Mouse (Mus musculus) midbrain, embryonic 14.5 days (tissue): Measurements from ENCODE around the gene Sytl1. TPM values are rescaled to one million over a fixed set of nuclear protein-coding genes. Genes with fewer than 3 reads are reported as not detected.

Experiments used
- ATAC-seq: fragments of 200-750 bp; cut with Nextera tagmentation; 2 replicates; pipeline ENCODE4 v1.8.0; 2017; ENCODE audit warnings: moderate number of reproducible peaks, moderate library complexity; ENCODE audit not compliant: low FRiP score, low TSS enrichment
- DNase-seq: peaks from one replicate; pipeline ENCODE4 v3.0.0-alpha.2; 2015
- H3K27ac ChIP-seq: fragments of 300-500 bp; sonication (generic); replicated peaks from 2 replicates; pipeline ENCODE4 v1.5.1; 2014; ENCODE audit warnings: mild to moderate bottlenecking, low read depth, low read length, moderate library complexity
- H3K27me3 ChIP-seq: fragments of 300-500 bp; sonication (generic); 2 replicates; pipeline ENCODE4 v1.6.1; 2014; ENCODE audit warnings: low read length, control low read depth, mixed read lengths; ENCODE audit not compliant: control insufficient read depth, insufficient read depth
- H3K36me3 ChIP-seq: fragments of 300-500 bp; sonication (generic); 2 replicates; pipeline ENCODE4 v1.6.1; 2014; ENCODE audit warnings: low read length, control low read depth; ENCODE audit not compliant: control insufficient read depth, insufficient read depth
- H3K4me1 ChIP-seq: fragments of 300-500 bp; sonication (generic); 2 replicates; pipeline ENCODE4 v1.6.1; 2014; ENCODE audit warnings: mild to moderate bottlenecking, antibody characterized with exemption, low read length, control low read depth; ENCODE audit not compliant: control insufficient read depth, insufficient read depth
- H3K4me2 ChIP-seq: fragments of 300-500 bp; sonication (generic); 2 replicates; pipeline ENCODE4 v1.6.1; 2014; ENCODE audit warnings: mild to moderate bottlenecking, low read length, moderate library complexity
- H3K4me3 ChIP-seq: fragments of 300-500 bp; sonication (generic); replicated peaks from 2 replicates; pipeline ENCODE4 v1.5.1; 2014; ENCODE audit warnings: low read depth, low read length
- H3K9ac ChIP-seq: fragments of 300-500 bp; sonication (generic); replicated peaks from 2 replicates; pipeline ENCODE4 v1.6.1; 2014; ENCODE audit warnings: mild to moderate bottlenecking, low read length, moderate library complexity
- H3K9me3 ChIP-seq: fragments of 300-500 bp; sonication (generic); 2 replicates; pipeline ENCODE4 v1.6.1; 2016; ENCODE audit warnings: low read length, control low read depth, mixed read lengths; ENCODE audit not compliant: control insufficient read depth
- WGBS: fragments of 180-500 bp; shearing (Covaris S2); extraction: QIAGEN DNeasy Blood & Tissue Kit; methylation state at CpG from one replicate; pipeline ENCODE4 v1.1.7; 2014; 5-methylcytosine and 5-hydroxymethylcytosine counted together
- polyA plus RNA-seq: library from polyadenylated mRNA; unstranded; fragments of >200 nt; fragmentation: Nextera tagmentation; extraction: Ambion mirVana; gene quantifications from 2 replicates; pipeline ENCODE4 v1.2.1, GENCODE M21; 2014

Gene Sytl1
- 0.25 and 0.31 TPM in 2 replicates for polyA plus RNA-seq

GRCm38 (mm10) chr4:133262882-133263281 is at the start of gene Sytl1:
Gene Sytl1 (minus strand): TSS chr4:133263113.
- WGBS = 38% methylated on average over 7 of the region's 7 CpGs
- H3K4me1 ChIP-seq = no peaks in the 10 kb centered on the region
- no peak for DNase-seq
- no peak for ATAC-seq
- no peak within 1 kb of the TSS for H3K9ac ChIP-seq
- H3K36me3 ChIP-seq = peaks cover 37% of the 10 kb centered on the region
- H3K27me3 ChIP-seq = no peaks in the 10 kb centered on the region
- no peak within 1 kb of the TSS for H3K4me3 ChIP-seq
- H3K9me3 ChIP-seq = 0 out of 2 replicates have a peak, but pooled peaks cover 4% of the 10 kb centered on the region
- no peak within 1 kb of the TSS for H3K4me2 ChIP-seq
- no peak within 1 kb of the TSS for H3K27ac ChIP-seq

- H3K4me2 ChIP-seq = no peak overlapping the region
- no peaks in the 10 kb centered on the region for H3K4me1 ChIP-seq
- H3K9ac ChIP-seq = no peak overlapping the region
- peaks cover 13% of the 10 kb centered on the region for H3K36me3 ChIP-seq
- under 1% methylated on average over 3 of the region's 3 CpGs for WGBS
- no peaks in the 10 kb centered on the region for H3K9me3 ChIP-seq
- H3K27ac ChIP-seq = no peak overlapping the region
- no peak for ATAC-seq
- H3K4me3 ChIP-seq = no peak overlapping the region
- peak; percentile 94 for DNase-seq
- no peaks in the 10 kb centered on the region for H3K27me3 ChIP-seq
Measured at GRCm38 (mm10) chr4:133309948-133310347, 47.0 kb upstream of the Sytl1 start.

- no peak overlapping the region for H3K4me2 ChIP-seq
- WGBS = 32% methylated on average over 3 of the region's 3 CpGs
- no peaks in the 10 kb centered on the region for H3K4me1 ChIP-seq
- ATAC-seq = no peak
- no peak overlapping the region for H3K27ac ChIP-seq
- H3K27me3 ChIP-seq = no peaks in the 10 kb centered on the region
- H3K9me3 ChIP-seq = no peaks in the 10 kb centered on the region
- H3K9ac ChIP-seq = no peak overlapping the region
- H3K36me3 ChIP-seq = peaks cover 20% of the 10 kb centered on the region
- DNase-seq = peak; percentile 61
- no peak overlapping the region for H3K4me3 ChIP-seq
Measured at GRCm38 (mm10) chr4:133307331-133307730, 44.4 kb upstream of the Sytl1 start.

DNA sequence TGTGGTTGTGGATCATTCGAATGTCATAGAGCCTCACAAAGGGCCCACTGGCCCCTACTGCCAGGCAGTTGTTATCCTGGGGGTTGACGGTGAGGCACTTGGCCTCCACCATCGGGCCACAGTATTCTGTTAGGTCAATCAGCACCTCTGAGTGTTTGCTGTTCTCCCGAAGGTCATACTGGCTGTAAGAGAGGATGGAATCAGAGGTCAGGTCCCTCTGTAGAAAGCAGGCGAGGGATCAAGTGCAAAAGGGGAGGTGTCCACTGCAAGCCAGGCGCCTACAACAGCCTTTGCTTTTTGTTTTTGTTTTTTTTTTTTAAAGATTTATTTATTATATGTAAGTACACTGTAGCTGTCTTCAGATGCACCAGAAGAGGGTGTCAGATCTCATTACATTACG is 42.9 kb upstream of the Sytl1 start:
- DNase-seq = no peak
- Histone ChIP-seq H3K9me3 (no peaks in the 10 kb centered on the region), H3K27me3 (no peaks in the 10 kb centered on the region), H3K27ac (no peak overlapping the region), H3K36me3 (peaks cover 28% of the 10 kb centered on the region), H3K4me1 (no peaks in the 10 kb centered on the region), H3K4me2 (no peak overlapping the region), H3K9ac (no peak overlapping the region), H3K4me3 (no peak overlapping the region)
- 93% methylated on average over 7 of the region's 7 CpGs for WGBS
- no peak for ATAC-seq

- Histone ChIP-seq H3K36me3 (peaks cover 39% of the 10 kb centered on the region), H3K4me2 (no peak overlapping the region), H3K27me3 (no peaks in the 10 kb centered on the region), H3K4me3 (no peak overlapping the region), H3K27ac (no peak overlapping the region), H3K9ac (no peak overlapping the region), H3K4me1 (no peaks in the 10 kb centered on the region), H3K9me3 (no peaks in the 10 kb centered on the region)
- DNase-seq (no peak), ATAC-seq (no peak)
- WGBS = 94% methylated on average over 7 of the region's 7 CpGs
Measured at GRCm38 (mm10) chr4:133304770-133305169, 41.9 kb upstream of the Sytl1 start.

DNA sequence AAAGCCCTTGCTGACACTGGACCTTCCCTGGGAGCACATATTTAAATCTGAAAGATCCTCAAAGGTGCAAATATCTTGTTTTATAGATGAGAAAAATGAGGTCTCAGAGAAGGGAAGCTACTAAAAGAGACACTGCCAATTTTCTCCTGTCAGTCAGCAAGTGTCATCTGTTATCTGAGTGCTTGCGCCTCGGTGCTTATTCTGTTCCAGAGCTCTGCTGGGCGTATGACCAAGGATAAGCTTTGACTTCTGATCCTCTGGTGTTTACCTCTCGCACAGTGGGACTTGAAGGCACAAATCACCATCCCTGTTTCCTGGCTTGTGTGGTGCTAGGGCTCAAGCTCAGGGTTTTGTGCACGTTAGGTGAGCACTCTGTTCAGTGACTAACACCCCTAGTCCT is 39.8 kb upstream of the Sytl1 start:
- no peak overlapping the region for H3K9ac ChIP-seq
- H3K4me2 ChIP-seq = no peak overlapping the region
- ATAC-seq (no peak), DNase-seq (no peak)
- no peaks in the 10 kb centered on the region for H3K27me3 ChIP-seq
- H3K9me3 ChIP-seq = no peaks in the 10 kb centered on the region
- 83% methylated on average over 5 of the region's 5 CpGs for WGBS
- no peak overlapping the region for H3K4me3 ChIP-seq
- H3K4me1 ChIP-seq = peaks cover 3% of the 10 kb centered on the region; the same call in 1 of the 2 replicates
- H3K27ac ChIP-seq = no peak overlapping the region
- H3K36me3 ChIP-seq = peaks cover 49% of the 10 kb centered on the region

- peaks cover 55% of the 10 kb centered on the region for H3K36me3 ChIP-seq
Measured at GRCm38 (mm10) chr4:133301802-133302201, 38.9 kb upstream of the Sytl1 start.

GRCm38 (mm10) chr4:133300421-133300820 is 37.5 kb upstream of the Sytl1 start:
- Histone ChIP-seq H3K4me3 (no peak overlapping the region), H3K36me3 (peaks cover 65% of the 10 kb centered on the region), H3K4me2 (no peak overlapping the region), H3K27me3 (no peaks in the 10 kb centered on the region), H3K9me3 (no peaks in the 10 kb centered on the region), H3K9ac (no peak overlapping the region), H3K27ac (no peak overlapping the region), H3K4me1 (peaks cover 7% of the 10 kb centered on the region; the same call in 1 of the 2 replicates)
- 89% methylated on average over 11 of the region's 11 CpGs for WGBS
- DNase-seq (no peak), ATAC-seq (no peak)

More at GRCm38 (mm10) chr4:133301802-133302201, 38.9 kb upstream of the Sytl1 start:
- peaks cover 7% of the 10 kb centered on the region; the same call in 1 of the 2 replicates for H3K4me1 ChIP-seq
- peak; percentile 85 for DNase-seq
- no peak overlapping the region for H3K4me3 ChIP-seq
- no peak overlapping the region for H3K4me2 ChIP-seq
- H3K27ac ChIP-seq = no peak overlapping the region
- 24% methylated on average over 4 of the region's 4 CpGs for WGBS
- ATAC-seq = no peak
- H3K9me3 ChIP-seq = no peaks in the 10 kb centered on the region
- H3K27me3 ChIP-seq = no peaks in the 10 kb centered on the region
- H3K9ac ChIP-seq = no peak overlapping the region

- Histone ChIP-seq H3K27me3 (no peaks in the 10 kb centered on the region), H3K27ac (peak overlapping the region; percentile 14), H3K9me3 (no peaks in the 10 kb centered on the region), H3K4me2 (no peak overlapping the region), H3K36me3 (peaks cover 72% of the 10 kb centered on the region), H3K9ac (no peak overlapping the region), H3K4me1 (peaks cover 7% of the 10 kb centered on the region; the same call in 1 of the 2 replicates), H3K4me3 (no peak overlapping the region)
- WGBS = 72% methylated on average over 5 of the region's 5 CpGs
- ATAC-seq (no peak), DNase-seq (peak; percentile 28)
Measured at GRCm38 (mm10) chr4:133299701-133300100, 36.8 kb upstream of the Sytl1 start.
